Mouse (Mus musculus): ENCODE data around the gene Arhgap31. TPM values are rescaled to one million over a fixed set of nuclear protein-coding genes. Genes with fewer than 3 reads are reported as not detected.

The Arhgap31 gene
- polyA plus RNA-seq, 1 experiment from 2014 or later: 6.8 TPM

DNA sequence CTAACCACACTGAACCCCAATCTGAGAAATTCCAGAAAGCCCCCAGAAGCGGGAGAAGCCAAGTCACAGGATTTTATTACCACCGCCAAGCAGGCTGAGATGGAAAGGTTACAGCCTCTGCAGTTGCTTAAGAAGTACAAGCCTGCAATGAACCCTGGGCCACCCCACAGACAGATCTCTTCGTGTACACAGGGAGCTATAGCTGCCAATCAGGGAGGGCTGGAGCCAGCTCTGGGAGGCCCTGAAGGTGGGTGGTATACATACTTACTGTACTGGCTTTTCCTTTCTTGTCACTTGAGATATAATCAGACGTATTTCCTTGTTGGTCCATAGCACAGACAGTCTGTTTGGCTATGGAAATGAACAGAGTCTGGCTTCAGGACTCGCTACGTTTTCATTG is 37.7 kb upstream of the Arhgap31 start:
- H3K27ac ChIP-seq: no peak overlapping the region
- no peak overlapping the region for H3K9ac ChIP-seq
- no peaks in the 10 kb centered on the region for H3K9me3 ChIP-seq
- H3K4me2 ChIP-seq (replicated peaks): no peak overlapping the region
- peak; percentile 80 for ATAC-seq
- H3K4me1 ChIP-seq (replicated peaks): peaks cover 7% of the 10 kb centered on the region; the same call in 1 of the 2 replicates
- H3K4me3 ChIP-seq (replicated peaks): no peak overlapping the region
- no peaks in the 10 kb centered on the region for H3K36me3 ChIP-seq
- WGBS: 47% methylated on average over 6 of the region's 6 CpGs
- no peaks in the 10 kb centered on the region for H3K27me3 ChIP-seq (replicated peaks)

DNA sequence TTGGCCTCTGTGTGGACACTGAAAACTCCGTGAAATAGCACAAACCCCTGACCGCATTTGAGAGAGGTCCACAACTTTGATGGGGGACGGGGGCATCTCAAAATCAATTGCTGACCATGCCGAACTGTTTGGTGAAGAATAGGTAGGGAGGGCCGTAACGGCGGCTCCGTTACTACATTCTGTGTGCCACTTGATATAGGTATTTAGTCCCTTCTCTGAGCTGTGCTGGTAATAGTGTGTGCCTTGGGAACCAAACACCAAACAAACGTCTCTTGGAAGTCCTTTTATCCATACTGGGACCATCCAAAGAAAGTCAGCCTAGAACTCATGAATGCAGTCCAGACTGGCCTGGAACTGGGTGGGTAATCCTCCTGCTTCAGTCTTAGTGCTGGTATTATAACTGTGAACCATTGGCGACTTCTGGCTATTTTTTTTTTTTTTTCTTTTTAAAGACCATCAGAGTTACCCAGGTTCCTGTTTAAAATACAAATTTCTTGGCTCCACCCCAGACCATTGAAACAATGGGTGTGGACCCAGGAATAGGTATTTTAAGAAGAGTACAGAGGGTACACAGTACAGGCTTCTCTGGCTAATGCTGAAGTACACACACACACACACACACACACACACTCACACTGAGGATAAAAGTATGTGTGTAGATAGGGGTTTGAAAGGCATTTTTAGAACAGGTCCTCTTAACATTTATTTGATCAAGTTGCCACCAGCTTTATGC is 31.0 kb upstream of the Arhgap31 start:
- 90% methylated on average over 10 of the region's 10 CpGs for WGBS
- Histone ChIP-seq H3K4me1 (replicated peaks) (peaks cover 3% of the 10 kb centered on the region; the same call in 1 of the 2 replicates), H3K9me3 (no peaks in the 10 kb centered on the region), H3K36me3 (no peaks in the 10 kb centered on the region), H3K4me3 (replicated peaks) (no peak overlapping the region), H3K9ac (no peak overlapping the region), H3K27ac (no peak overlapping the region), H3K4me2 (replicated peaks) (no peak overlapping the region), H3K27me3 (replicated peaks) (no peaks in the 10 kb centered on the region)
- no peak for ATAC-seq

DNA sequence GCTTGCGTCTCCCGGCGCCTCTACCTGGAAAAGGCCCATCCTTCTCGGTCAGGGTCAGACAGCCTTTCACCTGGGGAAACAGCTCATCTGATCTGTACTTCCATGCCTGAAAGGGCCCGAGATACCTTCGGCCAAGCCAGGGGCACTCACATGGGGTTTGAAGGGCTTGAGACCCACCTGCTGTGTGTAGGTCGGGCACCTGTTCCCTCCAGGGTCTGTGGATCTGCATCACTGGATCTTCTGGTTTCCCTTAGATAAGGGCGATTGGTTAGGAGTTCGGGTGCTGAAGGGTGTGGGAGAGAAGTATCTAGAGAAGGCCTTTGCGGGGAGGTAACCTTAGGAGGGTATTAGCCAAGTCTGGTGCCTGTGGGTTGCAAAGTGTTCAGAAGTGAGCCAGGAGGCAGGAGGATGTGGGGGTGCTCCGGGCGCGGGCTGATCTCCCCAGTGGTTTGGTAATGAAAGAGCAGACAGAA is 29.6 kb upstream of the Arhgap31 start:
- H3K4me2 ChIP-seq (replicated peaks): peak overlapping the region; percentile 88
- peaks cover 3% of the 10 kb centered on the region; the same call in 1 of the 2 replicates for H3K4me1 ChIP-seq (replicated peaks)
- H3K9me3 ChIP-seq: no peaks in the 10 kb centered on the region
- WGBS: under 1% methylated on average over 13 of the region's 13 CpGs
- H3K4me3 ChIP-seq (replicated peaks): peak overlapping the region; percentile 86
- peak overlapping the region; percentile 79 for H3K9ac ChIP-seq
- no peaks in the 10 kb centered on the region for H3K36me3 ChIP-seq
- peak overlapping the region; percentile 85 for H3K27ac ChIP-seq
- no peak; the same call in 1 of the 2 replicates for ATAC-seq
- H3K27me3 ChIP-seq (replicated peaks): no peaks in the 10 kb centered on the region

DNA sequence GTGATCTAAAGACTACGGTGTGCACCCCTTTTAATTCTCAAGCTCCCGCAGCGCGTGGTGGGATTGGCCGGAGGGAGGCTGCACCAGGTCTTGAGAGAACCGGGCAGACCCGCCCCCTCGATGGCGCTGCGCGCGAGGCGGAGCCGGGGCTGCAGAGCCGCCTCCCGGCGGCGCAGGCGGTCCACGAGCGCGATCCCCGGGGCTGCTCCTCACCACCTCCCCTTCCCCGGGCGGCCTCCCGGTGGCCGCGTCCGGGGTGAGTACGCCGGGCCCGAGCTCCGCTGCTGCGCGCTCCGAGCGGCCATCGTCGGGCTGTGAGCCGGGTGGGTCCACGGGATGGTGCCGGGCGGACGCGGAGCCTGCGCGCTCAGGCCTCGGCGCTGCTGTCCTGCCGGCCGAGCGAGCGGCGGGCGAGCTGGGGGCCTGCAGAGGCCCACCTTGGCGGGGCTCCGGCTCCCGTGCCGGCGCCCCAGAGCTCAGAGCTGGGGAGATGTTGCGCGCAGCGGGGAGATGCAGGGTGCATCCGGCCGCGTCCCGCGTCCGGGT is 29.1 kb upstream of the Arhgap31 start, which contains the start of gene B4galt4:
Gene B4galt4 (plus strand): TSS at position 152 of the 546 bp plus-strand sequence.
- under 1% methylated on average over 67 of the region's 69 CpGs for WGBS
- Histone ChIP-seq H3K9ac (peak within 1 kb of the TSS; percentile 79), H3K4me3 (replicated peaks) (peak within 1 kb of the TSS; percentile 86), H3K27me3 (replicated peaks) (no peaks in the 10 kb centered on the region), H3K36me3 (no peaks in the 10 kb centered on the region), H3K4me1 (replicated peaks) (peaks cover 3% of the 10 kb centered on the region; the same call in 1 of the 2 replicates), H3K27ac (peak within 1 kb of the TSS; percentile 85), H3K4me2 (replicated peaks) (peak within 1 kb of the TSS; percentile 88), H3K9me3 (no peaks in the 10 kb centered on the region)
- peak; percentile 96 for ATAC-seq

DNA sequence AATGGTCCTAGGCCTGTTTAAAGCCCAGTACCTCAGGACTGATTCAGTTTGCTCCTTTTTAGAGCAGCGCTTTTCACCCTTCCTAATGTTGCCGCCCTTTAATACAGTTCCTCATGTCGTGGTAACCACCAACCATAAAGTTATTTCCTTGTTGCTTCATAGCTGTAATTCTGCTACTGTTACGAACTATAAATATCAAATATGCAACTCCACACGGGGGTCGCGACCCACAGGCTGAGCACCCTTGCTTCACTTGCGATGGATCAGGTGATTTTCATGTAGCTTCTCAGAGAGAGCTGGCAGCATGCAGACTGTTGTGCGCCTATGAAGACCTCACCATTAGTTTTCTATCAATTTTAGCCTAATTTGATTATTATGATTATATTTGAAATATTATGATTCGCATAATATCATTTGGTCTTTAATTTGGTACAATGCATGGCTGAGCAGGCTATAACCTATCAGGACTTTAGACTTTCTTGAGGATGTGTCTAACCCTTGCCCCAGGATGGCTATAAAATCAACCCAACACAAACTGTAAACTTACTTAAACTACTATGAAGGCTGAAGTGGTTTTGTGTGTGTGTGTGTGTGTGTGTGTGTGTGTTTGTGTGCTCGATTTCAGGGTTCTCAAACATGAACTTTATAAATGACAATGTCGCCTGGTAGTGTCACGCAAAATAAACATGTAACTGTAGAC is 28.3 kb upstream of the Arhgap31 start:
- Histone ChIP-seq H3K9me3 (no peaks in the 10 kb centered on the region), H3K27ac (no peak overlapping the region), H3K4me1 (replicated peaks) (peaks cover 3% of the 10 kb centered on the region; the same call in 1 of the 2 replicates), H3K4me2 (replicated peaks) (peak overlapping the region; percentile 88), H3K4me3 (replicated peaks) (peak overlapping the region; percentile 86), H3K9ac (no peak overlapping the region), H3K36me3 (no peaks in the 10 kb centered on the region), H3K27me3 (replicated peaks) (no peaks in the 10 kb centered on the region)
- peak; percentile 44; the same call in 1 of the 2 replicates for ATAC-seq
- 74% methylated on average over 13 of the region's 13 CpGs for WGBS

DNA sequence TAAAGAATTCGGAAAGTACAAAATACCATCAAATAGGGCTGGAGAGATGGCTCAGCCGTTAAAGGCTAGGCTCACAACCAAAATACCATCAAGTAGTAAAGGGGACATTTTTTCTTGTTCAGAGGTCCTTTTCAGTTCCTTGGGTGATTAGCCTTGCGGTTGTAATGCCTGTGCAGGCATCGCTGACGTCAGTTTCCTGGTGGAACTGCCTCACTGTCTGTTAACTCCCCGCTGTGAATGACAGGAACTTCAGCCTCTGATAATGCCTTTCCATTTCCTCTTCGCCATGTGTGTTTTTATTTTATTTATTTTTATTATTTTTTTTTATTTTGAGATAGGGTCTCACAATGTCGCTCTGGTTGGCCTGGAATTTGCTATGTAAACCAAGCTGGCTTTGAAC is 17.8 kb upstream of the Arhgap31 start:
- ATAC-seq: no peak
- H3K4me3 ChIP-seq (replicated peaks): no peak overlapping the region
- no peak overlapping the region for H3K27ac ChIP-seq
- H3K36me3 ChIP-seq: no peaks in the 10 kb centered on the region
- H3K9ac ChIP-seq: no peak overlapping the region
- no peak overlapping the region for H3K4me2 ChIP-seq (replicated peaks)
- no peaks in the 10 kb centered on the region for H3K9me3 ChIP-seq
- no peaks in the 10 kb centered on the region for H3K4me1 ChIP-seq (replicated peaks)
- WGBS: 49% methylated on average over 8 of the region's 8 CpGs
- H3K27me3 ChIP-seq (replicated peaks): no peaks in the 10 kb centered on the region

DNA sequence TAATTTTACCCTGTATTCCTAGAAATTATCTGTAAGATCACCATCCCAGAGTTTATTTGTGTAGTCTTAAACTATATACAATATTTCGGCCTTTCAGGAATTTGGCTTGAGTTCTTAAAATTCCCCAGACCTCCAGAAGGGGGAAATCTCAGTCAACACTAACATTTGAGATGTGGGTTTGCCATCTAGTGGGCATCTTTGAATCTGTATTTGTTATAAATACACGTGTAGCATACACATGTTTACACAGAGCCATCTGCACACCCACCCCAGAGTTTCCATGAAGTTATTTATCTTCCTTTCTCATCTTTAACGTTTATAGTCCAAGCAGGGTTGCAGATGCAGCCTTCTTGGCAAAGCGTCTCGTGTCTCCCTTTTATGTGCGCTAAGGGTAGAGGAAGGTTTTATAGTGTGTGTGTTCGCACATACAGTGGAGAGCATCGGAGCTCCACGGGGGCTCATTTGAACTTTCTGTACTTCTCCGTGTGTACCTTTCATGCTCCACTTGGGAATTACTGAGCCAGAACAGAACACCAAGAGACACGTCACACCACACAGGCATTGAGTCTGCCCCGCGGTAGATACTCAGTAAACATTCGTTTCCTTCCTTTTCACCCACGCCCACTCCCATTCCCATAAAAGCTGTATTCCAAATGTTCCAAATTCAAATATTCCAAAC is 16.7 kb upstream of the Arhgap31 start:
- H3K9ac ChIP-seq: no peak overlapping the region
- H3K4me1 ChIP-seq (replicated peaks): no peaks in the 10 kb centered on the region
- no peaks in the 10 kb centered on the region for H3K9me3 ChIP-seq
- H3K27me3 ChIP-seq (replicated peaks): no peaks in the 10 kb centered on the region
- H3K27ac ChIP-seq: no peak overlapping the region
- H3K4me2 ChIP-seq (replicated peaks): peak overlapping the region; percentile 42
- H3K36me3 ChIP-seq: no peaks in the 10 kb centered on the region
- whole genome bisulfite sequencing: 34% methylated on average over 15 of the region's 15 CpGs
- 0 out of 2 replicates have a peak overlapping the region, but pooled peaks have one; percentile 0 for H3K4me3 ChIP-seq (replicated peaks)
- ATAC-seq: peak; percentile 65

DNA sequence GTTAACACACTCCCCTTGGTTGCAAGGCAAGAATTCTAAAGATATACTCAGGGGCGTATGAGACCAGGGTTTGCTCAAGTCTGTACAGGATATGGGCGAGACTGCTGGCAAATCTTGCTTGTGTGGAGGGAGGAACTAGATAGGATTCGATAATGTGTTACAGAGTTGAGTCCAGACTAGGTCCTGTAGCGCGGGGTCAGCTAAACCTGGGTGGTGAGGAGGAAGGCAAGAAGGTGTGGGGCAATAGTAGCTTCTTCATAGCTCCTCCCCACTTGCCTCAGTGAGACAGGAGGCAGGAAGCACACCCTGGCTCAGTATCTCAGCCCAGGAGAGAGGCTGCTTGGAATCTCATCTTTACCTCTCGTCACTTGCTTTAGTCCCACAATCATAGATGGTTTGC is 16.1 kb upstream of the Arhgap31 start:
- Histone ChIP-seq H3K9ac (no peak overlapping the region), H3K4me3 (replicated peaks) (no peak overlapping the region), H3K9me3 (no peaks in the 10 kb centered on the region), H3K27me3 (replicated peaks) (no peaks in the 10 kb centered on the region), H3K4me2 (replicated peaks) (no peak overlapping the region), H3K4me1 (replicated peaks) (no peaks in the 10 kb centered on the region), H3K27ac (no peak overlapping the region), H3K36me3 (no peaks in the 10 kb centered on the region)
- 76% methylated on average over 6 of the region's 6 CpGs for WGBS
- ATAC-seq: peak; percentile 21; the same call in 1 of the 2 replicates

DNA sequence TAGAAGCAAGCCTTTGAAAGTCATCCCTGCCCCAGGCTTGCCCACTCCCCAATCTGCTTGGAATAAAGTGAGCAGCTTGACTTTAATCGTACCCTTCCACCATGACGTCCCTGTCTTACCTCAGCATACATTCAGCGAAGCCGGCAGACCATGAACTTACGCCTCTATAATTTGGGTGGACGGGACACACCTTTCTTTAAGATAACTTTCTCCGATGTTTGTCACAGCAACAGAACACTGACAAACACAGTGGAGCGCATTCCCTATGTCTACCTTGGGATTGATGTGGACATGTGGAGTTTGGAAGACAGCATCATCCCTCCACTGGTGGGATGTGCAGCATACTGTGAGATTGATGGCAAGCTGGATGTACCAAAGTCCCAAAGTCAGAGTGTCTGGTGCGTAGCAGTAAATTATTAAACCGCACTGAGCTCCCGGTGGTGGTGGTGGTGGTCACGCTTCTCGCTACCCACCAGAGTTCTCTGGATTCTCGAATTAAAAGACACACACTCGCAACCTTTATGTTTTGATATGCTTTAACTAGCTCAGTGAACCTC is 15.6 kb upstream of the Arhgap31 start:
- Histone ChIP-seq H3K9ac (no peak overlapping the region), H3K4me2 (replicated peaks) (no peak overlapping the region), H3K9me3 (no peaks in the 10 kb centered on the region), H3K36me3 (no peaks in the 10 kb centered on the region), H3K27me3 (replicated peaks) (no peaks in the 10 kb centered on the region), H3K4me1 (replicated peaks) (no peaks in the 10 kb centered on the region), H3K27ac (no peak overlapping the region), H3K4me3 (replicated peaks) (no peak overlapping the region)
- no peak for ATAC-seq
- 94% methylated on average over 15 of the region's 15 CpGs for WGBS

DNA sequence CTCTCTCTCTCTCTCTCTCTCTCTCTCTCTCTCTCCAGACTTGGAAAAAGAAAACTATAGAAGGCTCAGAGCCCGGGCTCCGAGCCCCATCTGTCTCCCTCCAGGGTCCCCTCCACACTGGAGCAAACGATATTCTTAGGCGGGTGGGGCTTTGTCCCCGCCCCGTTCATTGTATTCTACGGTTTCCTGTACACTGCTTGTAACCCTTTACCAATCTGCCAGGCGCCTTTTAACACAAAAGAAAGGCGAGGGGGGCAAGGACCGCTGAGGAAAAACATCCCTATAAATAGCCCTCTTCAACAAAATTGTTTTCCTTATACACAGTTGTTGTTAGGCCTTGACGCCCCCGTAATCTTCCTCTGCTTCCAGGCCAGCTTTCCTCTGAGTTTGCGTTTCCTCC is 11.9 kb upstream of the Arhgap31 start:
- ATAC-seq: no peak
- H3K9me3 ChIP-seq: no peaks in the 10 kb centered on the region

DNA sequence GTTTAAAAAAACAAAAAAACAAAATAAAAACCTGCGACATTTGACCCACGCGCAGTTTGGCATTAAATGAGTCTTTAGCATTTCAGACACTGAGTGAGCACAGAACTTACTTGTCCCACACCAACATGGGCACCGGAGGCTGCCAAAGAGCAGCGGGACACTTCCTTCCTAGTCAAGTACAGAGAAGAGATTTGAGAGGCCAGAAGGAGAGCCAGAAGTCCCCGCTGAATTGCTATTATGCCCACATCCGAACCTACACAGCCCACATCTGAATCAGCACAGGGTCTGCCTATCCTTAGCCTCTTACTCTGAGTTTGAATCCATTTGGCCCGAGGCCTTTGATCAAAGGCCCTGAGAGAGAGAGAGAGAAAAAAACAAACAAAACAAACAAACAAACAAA is 11.2 kb upstream of the Arhgap31 start:
- no peaks in the 10 kb centered on the region for H3K27me3 ChIP-seq (replicated peaks)
- WGBS: 77% methylated on average over 8 of the region's 8 CpGs
- H3K27ac ChIP-seq: no peak overlapping the region
- H3K9me3 ChIP-seq: no peaks in the 10 kb centered on the region
- H3K4me1 ChIP-seq (replicated peaks): no peaks in the 10 kb centered on the region
- H3K36me3 ChIP-seq: no peaks in the 10 kb centered on the region
- no peak overlapping the region for H3K4me2 ChIP-seq (replicated peaks)
- H3K9ac ChIP-seq: no peak overlapping the region
- no peak overlapping the region for H3K4me3 ChIP-seq (replicated peaks)
- ATAC-seq: no peak

More for the DNA sequence above, 11.9 kb upstream of the Arhgap31 start:
- Histone ChIP-seq H3K4me3 (replicated peaks) (no peak overlapping the region), H3K36me3 (no peaks in the 10 kb centered on the region), H3K27me3 (replicated peaks) (no peaks in the 10 kb centered on the region), H3K27ac (no peak overlapping the region), H3K4me1 (replicated peaks) (no peaks in the 10 kb centered on the region), H3K9ac (no peak overlapping the region), H3K4me2 (replicated peaks) (no peak overlapping the region)
- 66% methylated on average over 13 of the region's 13 CpGs for WGBS
